Mouse (Mus musculus) adrenal gland, adult (tissue): ENCODE data around the gene Hoxd3.
A peak's percentile ranks its signal among the peaks of the same experiment; 100 is the strongest.

ENCODE experiments used
- DNase-seq, 2 experiments: peaks; one replicate each; pipeline ENCODE4 v3.0.0; 2022 to 2023; ENCODE audit warnings: low spot score in 1 of 2; ENCODE audit not compliant: inconsistent age in 2 of 2

Gene Hoxd3

GRCm38 (mm10) chr2:74763976-74764375 is 52.2 kb downstream of the Hoxd3 start:
- DNase-seq = peak in 1 of 2 experiments; percentile 12

GRCm38 (mm10) chr2:74774359-74774758 is 62.6 kb downstream of the Hoxd3 start:
- no peak for DNase-seq

- no peak for DNase-seq
Measured at GRCm38 (mm10) chr2:74777536-74778275, 66.0 kb downstream of the Hoxd3 start.

GRCm38 (mm10) chr2:74781386-74781785 is 69.7 kb downstream of the Hoxd3 start:
- DNase-seq = no peak

- no peak for DNase-seq
Measured at GRCm38 (mm10) chr2:74795531-74795930, 83.8 kb downstream of the Hoxd3 start.
